ENCODE assay signal across 8 mouse cellular contexts in the genomic region with DNA sequence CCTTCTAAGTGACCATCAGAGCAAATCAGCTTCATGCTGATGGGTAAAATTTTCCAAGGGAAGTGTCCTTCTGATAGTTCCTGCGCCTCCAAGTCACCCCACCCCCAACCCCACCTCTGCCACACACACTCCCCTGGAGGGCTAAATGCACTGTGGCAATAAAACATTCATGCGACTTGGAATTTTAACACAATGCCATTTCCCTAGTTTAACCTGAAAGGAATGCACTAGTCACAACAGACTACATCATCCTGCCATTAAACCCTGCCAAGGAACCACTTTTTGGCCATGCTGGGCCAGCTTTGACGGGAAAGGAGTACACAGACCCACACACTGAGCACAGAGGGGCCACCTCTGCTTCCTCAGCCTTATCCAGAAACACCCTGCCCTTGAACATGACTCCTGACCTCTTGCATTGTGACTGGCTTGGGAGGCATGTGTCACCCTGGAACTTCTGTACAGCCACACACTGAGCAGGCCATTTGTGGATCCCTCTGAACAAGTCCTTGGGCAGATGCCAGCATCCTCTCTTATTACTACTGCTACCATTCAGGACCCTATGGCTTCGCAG.
DNase-seq lines count a peak whose midpoint lies in the region; ATAC-seq and TF ChIP-seq lines count a peak whose summit lies in the region.

No protein-coding gene starts in this region.

- H3K27me3 ChIP-seq in lung, embryonic 14.5 days (ENCODE audit: insufficient read depth, low read length) = peaks cover 7% of the 10 kb centered on the region; the same call in 1 of the 2 replicates
- H3K27me3 ChIP-seq in lung, embryonic 15.5 days = peaks cover 3% of the 10 kb centered on the region; the same call in 1 of the 2 replicates

- no peaks in the 10 kb centered on the region for H3K9me3 ChIP-seq in lung, embryonic 14.5 days (ENCODE audit: low read depth, low read length)
- no peaks in the 10 kb centered on the region for H3K9me3 ChIP-seq in lung, embryonic 15.5 days

- peaks cover 12% of the 10 kb centered on the region; the same call in 1 of the 2 replicates for H3K4me1 ChIP-seq in lung, embryonic 14.5 days (ENCODE audit: insufficient read depth)
- peaks cover 10% of the 10 kb centered on the region for H3K4me1 ChIP-seq in lung, embryonic 15.5 days

- peak overlapping the region; percentile 40 for H3K27ac ChIP-seq in lung, embryonic 14.5 days (ENCODE audit: low read depth)
- H3K27ac ChIP-seq in lung, embryonic 15.5 days = peak overlapping the region; percentile 49; the same call in 1 of the 2 replicates

- peak; percentile 84; the same call in 1 of the 2 replicates for ATAC-seq in lung, embryonic 14.5 days (ENCODE audit: insufficient read depth)
- peak; percentile 77 for ATAC-seq in lung, embryonic 15.5 days (ENCODE audit: borderline replicate concordance, extremely low read depth, low FRiP score, low TSS enrichment)
- no peak for ATAC-seq in inflammation-experienced regulatory T-cells, adult 6 months

- no peak overlapping the region for H3K4me2 ChIP-seq in lung, embryonic 14.5 days
- no peak overlapping the region for H3K4me2 ChIP-seq in lung, embryonic 15.5 days

- 27% methylated on average over 4 of the region's 4 CpGs for WGBS in lung, embryonic 14.5 days
- WGBS in lung, embryonic 15.5 days = 23% methylated on average over 4 of the region's 4 CpGs

- no peaks in the 10 kb centered on the region for H3K36me3 ChIP-seq in lung, embryonic 14.5 days (ENCODE audit: insufficient read depth)
- H3K36me3 ChIP-seq in lung, embryonic 15.5 days = no peaks in the 10 kb centered on the region

- H3K9ac ChIP-seq in lung, embryonic 14.5 days = no peak overlapping the region
- no peak overlapping the region for H3K9ac ChIP-seq in lung, embryonic 15.5 days

- DNase-seq in lung, embryonic 14.5 days = peak; percentile 82
- DNase-seq in lung, postnatal 25 days (ENCODE audit: low spot score) = no peak
- peak; percentile 73 for DNase-seq in adrenal gland, postnatal 14 days
- peak; percentile 48 to 54 for DNase-seq in heart, adult 9 months (ENCODE audit: low spot score in 2 of 2)
- DNase-seq in cerebellum, postnatal 4 days (ENCODE audit: low spot score in 2 of 2) = no peak
- no peak for DNase-seq in cerebellum, adult 11-12 months

- no peak for TF ChIP-seq CTCF in lung, embryonic 14.5 days (IDR thresholded peaks at IDR 0.05; ENCODE audit: low read depth)

- H3K4me3 ChIP-seq in lung, embryonic 14.5 days (ENCODE audit: low read depth, low read length) = no peak overlapping the region
- no peak overlapping the region for H3K4me3 ChIP-seq in lung, embryonic 15.5 days

Comparison
In these comparisons a context has a peak if more than half of its experiments do, and no peak if none do; other contexts are left out.
1. DNase-seq: peak in lung, embryonic 14.5 days (single experiment), adrenal gland, postnatal 14 days (single experiment) and heart, adult 9 months (2 of 2); none in lung, postnatal 25 days (single experiment), cerebellum, postnatal 4 days (0 of 2) and cerebellum, adult 11-12 months (single experiment).